Mouse (Mus musculus) forebrain, embryonic 16.5 days (tissue): ENCODE results near the gene Khdc1a. TPM values are rescaled to one million over a fixed set of nuclear protein-coding genes. Genes with fewer than 3 reads are reported as not detected.
"Not testable (repeated sequence)": the region's sequence is repeated elsewhere in the genome, so short reads cannot be mapped to it uniquely, and the experiment has no call there.

Experiments
- ATAC-seq: fragments of 200-750 bp; cut with Nextera tagmentation; 2 replicates; pipeline ENCODE4 v1.8.0; 2017; ENCODE audit warnings: mild to moderate bottlenecking, moderate library complexity
- H3K27ac ChIP-seq: fragments of 300-500 bp; sonication (generic); 2 replicates; pipeline ENCODE4 v1.5.1; 2014; ENCODE audit warnings: low read length, control low read depth
- H3K27me3 ChIP-seq: fragments of 300-500 bp; sonication (generic); replicated peaks from 2 replicates; pipeline ENCODE4 v1.6.1; 2014; ENCODE audit warnings: low read length; ENCODE audit not compliant: control insufficient read depth, insufficient read depth
- H3K36me3 ChIP-seq: fragments of 300-500 bp; sonication (generic); 2 replicates; pipeline ENCODE4 v1.6.1; 2014; ENCODE audit not compliant: control insufficient read depth, insufficient read depth
- H3K4me1 ChIP-seq: fragments of 300-500 bp; sonication (generic); replicated peaks from 2 replicates; pipeline ENCODE4 v1.6.1; 2014; ENCODE audit warnings: low read length; ENCODE audit not compliant: control insufficient read depth, insufficient read depth
- H3K4me2 ChIP-seq: fragments of 300-500 bp; sonication (generic); 2 replicates; pipeline ENCODE4 v1.6.1; 2014; ENCODE audit warnings: mild to moderate bottlenecking, low read length, control low read depth
- H3K4me3 ChIP-seq: fragments of 300-500 bp; sonication (generic); replicated peaks from 2 replicates; pipeline ENCODE4 v1.5.1; 2014; ENCODE audit warnings: mild to moderate bottlenecking, low read length, control low read depth
- H3K9ac ChIP-seq: fragments of 300-500 bp; sonication (generic); replicated peaks from 2 replicates; pipeline ENCODE4 v1.6.1; 2014; ENCODE audit warnings: low read depth, low read length, control low read depth
- H3K9me3 ChIP-seq: fragments of 300-500 bp; sonication (generic); 2 replicates; pipeline ENCODE4 v1.6.1; 2016; ENCODE audit warnings: low read length; ENCODE audit not compliant: control insufficient read depth
- WGBS: fragments of 180-500 bp; shearing (Covaris S2); extraction: QIAGEN DNeasy Blood & Tissue Kit; methylation state at CpG from one replicate; pipeline ENCODE4 v1.1.7; 2014; 5-methylcytosine and 5-hydroxymethylcytosine counted together
- polyA plus RNA-seq: library from polyadenylated mRNA; unstranded; fragments of >200 nt; fragmentation: Nextera tagmentation; extraction: Ambion mirVana; gene quantifications from 2 replicates; pipeline ENCODE4 v1.2.1, GENCODE M21; 2015

Gene Khdc1a
- polyA plus RNA-seq, 1 experiment from 2014 or later = not detected

DNA sequence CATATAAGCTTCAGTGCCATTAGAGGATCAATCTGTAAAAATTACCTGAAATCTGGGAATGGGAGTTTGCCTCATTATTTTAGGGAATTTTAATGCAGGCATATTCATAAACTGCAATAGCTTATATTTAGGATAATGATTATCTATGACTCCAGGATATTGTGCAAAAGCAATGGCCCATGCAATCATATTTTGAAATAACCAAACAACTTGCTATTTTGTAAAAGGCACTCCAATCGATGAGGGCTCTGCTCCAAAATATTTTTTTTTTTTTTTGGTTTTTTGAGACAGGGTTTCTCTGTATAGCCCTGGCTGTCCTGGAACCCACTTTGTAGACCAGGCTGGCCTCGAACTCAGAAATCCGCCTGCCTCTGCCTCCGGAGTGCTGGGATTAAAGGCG, 29.2 kb upstream of the Khdc1a start:
- not testable (repeated sequence) for H3K4me1 ChIP-seq, H3K9ac ChIP-seq, ATAC-seq, H3K36me3 ChIP-seq, H3K27me3 ChIP-seq, H3K27ac ChIP-seq, H3K4me3 ChIP-seq, H3K4me2 ChIP-seq, H3K9me3 ChIP-seq
- WGBS = 92% methylated on average over 5 of the region's 5 CpGs

DNA sequence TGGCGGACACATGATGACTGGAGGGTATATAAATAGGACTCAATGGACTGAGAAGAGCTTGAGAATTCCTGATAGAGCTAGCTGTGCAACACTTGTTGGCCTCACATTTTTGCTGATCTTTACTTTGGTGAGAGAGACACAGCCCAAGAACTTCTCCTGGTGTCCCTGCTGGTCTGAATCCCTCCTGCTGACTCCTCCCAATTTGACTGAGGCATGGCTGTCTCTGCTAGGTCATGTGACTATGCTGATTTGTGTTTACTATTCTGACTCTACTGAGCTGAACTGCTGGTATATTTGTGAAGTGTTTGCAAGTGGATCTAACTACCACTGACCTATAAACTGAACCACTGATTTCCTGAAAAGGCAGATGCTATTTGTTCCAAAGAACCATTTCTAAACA, 27.8 kb upstream of the Khdc1a start:
- WGBS = 94% methylated on average over 1 of the region's 1 CpGs

GRCm38 (mm10) chr1:21323996-21324574, 25.4 kb upstream of the Khdc1a start:
- WGBS = 31% methylated on average over 1 of the region's 1 CpGs
- H3K9me3 ChIP-seq = no peaks in the 10 kb centered on the region
- H3K4me2 ChIP-seq = no peak overlapping the region
- H3K4me3 ChIP-seq = no peak overlapping the region
- H3K27ac ChIP-seq = no peak overlapping the region
- no peaks in the 10 kb centered on the region for H3K4me1 ChIP-seq
- H3K36me3 ChIP-seq = no peaks in the 10 kb centered on the region
- H3K27me3 ChIP-seq = no peaks in the 10 kb centered on the region
- H3K9ac ChIP-seq = no peak overlapping the region
- ATAC-seq = peak; percentile 58; the same call in 1 of the 2 replicates

More for the DNA sequence above, 27.8 kb upstream of the Khdc1a start:
- H3K9ac ChIP-seq = no peak overlapping the region
- no peak for ATAC-seq
- H3K27me3 ChIP-seq = no peaks in the 10 kb centered on the region
- H3K36me3 ChIP-seq = no peaks in the 10 kb centered on the region
- H3K4me2 ChIP-seq = no peak overlapping the region
- H3K27ac ChIP-seq = no peak overlapping the region
- H3K4me3 ChIP-seq = no peak overlapping the region
- H3K9me3 ChIP-seq = no peaks in the 10 kb centered on the region
- H3K4me1 ChIP-seq = no peaks in the 10 kb centered on the region

GRCm38 (mm10) chr1:21324633-21325032, 24.8 kb upstream of the Khdc1a start:
- Histone ChIP-seq H3K27ac (no peak overlapping the region), H3K4me1 (no peaks in the 10 kb centered on the region), H3K4me3 (no peak overlapping the region), H3K9ac (no peak overlapping the region), H3K9me3 (no peaks in the 10 kb centered on the region), H3K36me3 (no peaks in the 10 kb centered on the region), H3K27me3 (no peaks in the 10 kb centered on the region), H3K4me2 (no peak overlapping the region)
- ATAC-seq = no peak
- WGBS = 78% methylated on average over 1 of the region's 1 CpGs

DNA sequence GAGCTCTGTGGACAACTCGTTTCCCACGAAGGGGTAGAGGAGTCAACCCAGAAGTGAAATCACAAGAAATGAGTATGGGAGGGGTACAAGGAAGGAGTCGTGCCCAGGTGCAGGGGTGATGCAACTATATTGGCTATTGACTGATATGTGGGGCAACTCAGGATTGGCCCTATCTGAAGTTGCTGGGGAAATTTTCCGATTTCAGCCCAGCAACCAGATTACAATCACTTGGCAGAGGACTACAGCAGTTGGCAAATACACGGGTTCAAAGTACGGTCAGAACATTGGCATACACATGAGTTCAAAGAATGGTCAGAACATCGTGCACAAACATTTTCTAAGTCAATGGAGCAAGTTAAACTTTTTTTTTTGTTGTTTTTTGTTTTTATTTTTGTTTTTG, 22.7 kb upstream of the Khdc1a start:
- no peak for ATAC-seq
- H3K4me2 ChIP-seq = no peak overlapping the region
- H3K4me1 ChIP-seq = no peaks in the 10 kb centered on the region
- WGBS = 92% methylated on average over 7 of the region's 7 CpGs
- no peaks in the 10 kb centered on the region for H3K36me3 ChIP-seq
- H3K9me3 ChIP-seq = no peaks in the 10 kb centered on the region
- H3K4me3 ChIP-seq = no peak overlapping the region
- H3K9ac ChIP-seq = no peak overlapping the region
- no peak overlapping the region for H3K27ac ChIP-seq
- no peaks in the 10 kb centered on the region for H3K27me3 ChIP-seq

GRCm38 (mm10) chr1:21331161-21331560, 18.3 kb upstream of the Khdc1a start:
- H3K4me2 ChIP-seq, H3K4me3 ChIP-seq, H3K36me3 ChIP-seq, ATAC-seq, H3K9ac ChIP-seq, H3K27ac ChIP-seq, H3K27me3 ChIP-seq, H3K4me1 ChIP-seq, H3K9me3 ChIP-seq: not testable (repeated sequence)

GRCm38 (mm10) chr1:21333222-21333973, 16.0 kb upstream of the Khdc1a start:
- ATAC-seq = no peak
- WGBS = 87% methylated on average over 16 of the region's 16 CpGs
- Histone ChIP-seq H3K9me3 (no peaks in the 10 kb centered on the region), H3K9ac (no peak overlapping the region), H3K4me3 (no peak overlapping the region), H3K4me1 (no peaks in the 10 kb centered on the region), H3K36me3 (no peaks in the 10 kb centered on the region), H3K4me2 (no peak overlapping the region), H3K27me3 (no peaks in the 10 kb centered on the region), H3K27ac (no peak overlapping the region)

DNA sequence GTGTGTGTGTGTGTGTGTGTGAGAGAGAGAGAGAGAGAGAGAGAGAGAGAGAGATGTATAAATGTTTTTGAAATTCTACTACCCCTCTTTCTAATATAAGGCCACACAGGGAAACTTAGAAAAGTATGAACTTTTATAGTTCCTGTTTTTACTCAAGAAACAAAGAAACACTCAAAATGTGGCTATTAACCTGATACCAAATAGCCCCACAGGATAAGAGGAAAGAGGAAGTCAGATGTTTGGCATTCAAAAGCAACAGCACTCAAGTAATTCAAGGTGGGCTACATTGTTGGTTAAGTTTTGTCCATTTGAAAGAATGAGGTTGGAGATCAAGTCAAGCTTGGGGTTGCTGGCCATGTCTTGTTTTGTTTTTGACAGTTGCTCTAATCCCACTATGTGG, 13.6 kb upstream of the Khdc1a start:
- Histone ChIP-seq H3K4me3 (no peak overlapping the region), H3K9me3 (no peaks in the 10 kb centered on the region), H3K4me2 (no peak overlapping the region), H3K27ac (no peak overlapping the region), H3K4me1 (no peaks in the 10 kb centered on the region), H3K9ac (no peak overlapping the region), H3K36me3 (no peaks in the 10 kb centered on the region), H3K27me3 (no peaks in the 10 kb centered on the region)
- ATAC-seq = no peak

GRCm38 (mm10) chr1:21340745-21341144, 8.7 kb upstream of the Khdc1a start:
- Histone ChIP-seq H3K4me1 (no peaks in the 10 kb centered on the region), H3K9ac (no peak overlapping the region), H3K27me3 (no peaks in the 10 kb centered on the region), H3K4me3 (no peak overlapping the region), H3K27ac (no peak overlapping the region), H3K36me3 (no peaks in the 10 kb centered on the region), H3K4me2 (no peak overlapping the region), H3K9me3 (no peaks in the 10 kb centered on the region)
- WGBS = 92% methylated on average over 1 of the region's 1 CpGs
- ATAC-seq = no peak
